Mouse (Mus musculus): ENCODE data around the gene Oxsm. TPM values are rescaled to one million over a fixed set of nuclear protein-coding genes. Genes with fewer than 3 reads are reported as not detected.

The Oxsm gene
- polyA plus RNA-seq, 1 experiment from 2014 or later: 2.3 TPM

DNA sequence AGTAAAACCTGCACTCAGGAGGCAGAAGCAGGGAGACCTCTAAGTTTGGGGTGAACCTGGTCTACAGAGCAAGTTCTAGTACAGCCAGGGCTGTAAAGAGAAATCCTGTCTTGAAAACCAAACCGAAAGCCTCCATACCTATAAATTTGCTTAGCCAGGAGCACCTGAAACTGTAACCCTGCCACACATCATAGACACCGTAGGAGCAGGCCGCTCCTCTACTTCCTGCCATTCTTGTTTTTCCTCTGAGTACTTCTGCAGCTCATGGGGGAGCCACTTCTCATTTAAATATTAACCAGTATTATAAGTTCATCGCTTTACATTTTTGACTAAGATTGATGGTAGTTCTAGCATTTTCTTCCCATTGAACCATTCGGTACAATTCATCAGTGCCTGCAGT is 17.4 kb upstream of the Oxsm start:
- H3K4me1 ChIP-seq (ENCODE audit: control insufficient read depth, insufficient read depth, low read length): no peaks in the 10 kb centered on the region
- WGBS: 88% methylated on average over 5 of the region's 5 CpGs
- H3K4me3 ChIP-seq (ENCODE audit: low read length): no peak overlapping the region
- no peaks in the 10 kb centered on the region for H3K27me3 ChIP-seq (ENCODE audit: control insufficient read depth, insufficient read depth, low read length)
- no peak for ATAC-seq (ENCODE audit: low FRiP score, low TSS enrichment)
- H3K9me3 ChIP-seq (ENCODE audit: control insufficient read depth, low read length): no peaks in the 10 kb centered on the region
- peaks cover 2% of the 10 kb centered on the region; the same call in 1 of the 2 replicates for H3K36me3 ChIP-seq (ENCODE audit: control insufficient read depth, insufficient read depth, low read length)
- no peak overlapping the region for H3K27ac ChIP-seq (ENCODE audit: low read depth, low read length)
- H3K9ac ChIP-seq (ENCODE audit: low read depth, low read length): no peak overlapping the region
- H3K4me2 ChIP-seq (replicated peaks; ENCODE audit: low read depth, low read length): no peak overlapping the region

DNA sequence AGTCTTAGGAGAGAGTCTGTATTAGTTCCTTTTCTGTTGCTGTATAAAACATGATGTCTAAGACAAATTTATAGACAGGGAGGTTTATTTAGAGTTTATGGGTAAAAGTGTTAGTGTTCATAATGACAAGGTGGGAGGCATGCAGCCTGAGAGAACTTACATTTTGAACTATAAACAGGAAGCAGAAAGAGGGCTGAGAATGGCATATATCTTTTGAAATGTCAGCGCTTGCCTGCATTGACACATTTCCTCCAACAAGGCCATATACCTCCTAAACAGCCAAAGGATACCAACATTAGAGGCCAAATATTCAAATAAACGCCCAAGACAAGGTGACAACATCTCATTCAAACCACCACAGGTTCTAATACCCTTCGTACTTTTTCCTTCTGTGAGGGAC is 12.3 kb upstream of the Oxsm start:
- Histone ChIP-seq H3K9ac (ENCODE audit: low read depth, low read length) (no peak overlapping the region), H3K4me2 (replicated peaks; ENCODE audit: low read depth, low read length) (no peak overlapping the region), H3K36me3 (ENCODE audit: control insufficient read depth, insufficient read depth, low read length) (peaks cover 8% of the 10 kb centered on the region; the same call in 1 of the 2 replicates), H3K27ac (ENCODE audit: low read depth, low read length) (no peak overlapping the region), H3K4me1 (ENCODE audit: control insufficient read depth, insufficient read depth, low read length) (no peaks in the 10 kb centered on the region), H3K9me3 (ENCODE audit: control insufficient read depth, low read length) (no peaks in the 10 kb centered on the region), H3K4me3 (ENCODE audit: low read length) (no peak overlapping the region), H3K27me3 (ENCODE audit: control insufficient read depth, insufficient read depth, low read length) (no peaks in the 10 kb centered on the region)
- WGBS: 73% methylated on average over 3 of the region's 3 CpGs
- no peak for ATAC-seq (ENCODE audit: low FRiP score, low TSS enrichment)

DNA sequence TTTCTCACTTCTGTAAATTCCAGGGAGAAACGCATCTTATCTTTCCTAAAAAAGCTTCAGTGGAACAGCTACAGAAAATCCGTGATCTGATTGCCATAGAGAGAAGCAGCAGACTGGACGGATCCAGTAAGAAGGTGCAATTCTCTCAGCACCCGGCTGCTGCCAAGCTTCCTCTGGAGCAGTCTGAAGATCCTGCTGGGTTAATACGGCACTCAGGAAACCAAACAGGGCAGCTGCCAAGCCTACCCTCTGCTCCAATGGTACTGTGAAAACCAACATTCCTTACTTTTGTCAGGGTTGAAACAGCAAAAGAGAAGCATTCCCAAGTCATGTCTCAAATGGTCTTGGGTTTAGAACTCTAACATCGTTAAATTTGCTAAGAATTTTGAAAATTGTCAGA is 10.9 kb upstream of the Oxsm start:
- Histone ChIP-seq H3K27ac (ENCODE audit: low read depth, low read length) (no peak overlapping the region), H3K9me3 (ENCODE audit: control insufficient read depth, low read length) (no peaks in the 10 kb centered on the region)
- WGBS: 85% methylated on average over 6 of the region's 6 CpGs

DNA sequence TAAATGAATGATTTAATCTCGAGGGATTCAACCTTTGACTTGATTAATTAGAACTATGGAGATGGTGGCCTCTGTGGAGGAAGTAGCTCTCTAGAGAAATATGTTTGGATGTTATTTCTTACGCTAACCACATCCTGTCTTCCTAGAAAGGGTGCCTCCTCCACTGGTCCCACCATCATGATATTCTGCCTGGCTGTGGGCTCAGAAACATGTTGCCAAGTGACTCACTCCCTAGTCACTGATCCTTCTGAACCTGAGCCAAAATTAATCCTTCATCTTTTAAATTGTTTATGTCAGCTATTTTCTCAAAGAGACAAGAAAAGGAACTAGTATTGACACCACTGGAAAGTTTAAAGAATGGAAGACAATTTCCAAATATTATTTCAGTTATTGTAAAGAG is 6.6 kb upstream of the Oxsm start:
- no peak overlapping the region for H3K9ac ChIP-seq (ENCODE audit: low read depth, low read length)
- ATAC-seq (ENCODE audit: low FRiP score, low TSS enrichment): no peak
- H3K27ac ChIP-seq (ENCODE audit: low read depth, low read length): no peak overlapping the region
- H3K27me3 ChIP-seq (ENCODE audit: control insufficient read depth, insufficient read depth, low read length): no peaks in the 10 kb centered on the region
- 74% methylated on average over 2 of the region's 2 CpGs for WGBS
- no peaks in the 10 kb centered on the region for H3K9me3 ChIP-seq (ENCODE audit: control insufficient read depth, low read length)
- no peaks in the 10 kb centered on the region for H3K4me1 ChIP-seq (ENCODE audit: control insufficient read depth, insufficient read depth, low read length)
- H3K4me3 ChIP-seq (ENCODE audit: low read length): no peak overlapping the region
- H3K36me3 ChIP-seq (ENCODE audit: control insufficient read depth, insufficient read depth, low read length): peaks cover 20% of the 10 kb centered on the region; the same call in 1 of the 2 replicates
- H3K4me2 ChIP-seq (replicated peaks; ENCODE audit: low read depth, low read length): no peak overlapping the region

More for the DNA sequence above, 10.9 kb upstream of the Oxsm start:
- Histone ChIP-seq H3K27me3 (ENCODE audit: control insufficient read depth, insufficient read depth, low read length) (no peaks in the 10 kb centered on the region), H3K36me3 (ENCODE audit: control insufficient read depth, insufficient read depth, low read length) (peaks cover 19% of the 10 kb centered on the region; the same call in 1 of the 2 replicates), H3K4me2 (replicated peaks; ENCODE audit: low read depth, low read length) (no peak overlapping the region), H3K4me3 (ENCODE audit: low read length) (no peak overlapping the region), H3K9ac (ENCODE audit: low read depth, low read length) (no peak overlapping the region), H3K4me1 (ENCODE audit: control insufficient read depth, insufficient read depth, low read length) (no peaks in the 10 kb centered on the region)
- no peak for ATAC-seq (ENCODE audit: low FRiP score, low TSS enrichment)

DNA sequence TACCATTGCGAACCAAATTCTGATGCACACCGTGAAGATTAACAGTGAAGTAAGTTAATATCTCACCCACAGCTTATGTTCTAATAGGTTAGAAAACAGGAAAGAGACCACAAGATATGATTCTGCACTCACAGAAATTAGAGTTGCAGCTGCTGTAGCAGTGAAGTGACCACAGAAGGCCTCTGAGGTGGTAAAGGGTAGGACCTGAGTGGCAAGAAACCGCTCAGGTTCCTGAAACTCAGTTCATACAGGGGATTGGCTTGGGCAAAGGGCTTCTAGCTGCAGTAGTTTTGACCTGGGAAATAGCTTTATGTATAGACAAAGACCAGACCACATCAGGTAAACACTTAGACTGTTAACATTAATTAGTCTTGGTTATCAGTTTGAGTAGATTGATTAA is 6.1 kb upstream of the Oxsm start:
- 90% methylated on average over 3 of the region's 3 CpGs for WGBS
- H3K27me3 ChIP-seq (ENCODE audit: control insufficient read depth, insufficient read depth, low read length): no peaks in the 10 kb centered on the region

DNA sequence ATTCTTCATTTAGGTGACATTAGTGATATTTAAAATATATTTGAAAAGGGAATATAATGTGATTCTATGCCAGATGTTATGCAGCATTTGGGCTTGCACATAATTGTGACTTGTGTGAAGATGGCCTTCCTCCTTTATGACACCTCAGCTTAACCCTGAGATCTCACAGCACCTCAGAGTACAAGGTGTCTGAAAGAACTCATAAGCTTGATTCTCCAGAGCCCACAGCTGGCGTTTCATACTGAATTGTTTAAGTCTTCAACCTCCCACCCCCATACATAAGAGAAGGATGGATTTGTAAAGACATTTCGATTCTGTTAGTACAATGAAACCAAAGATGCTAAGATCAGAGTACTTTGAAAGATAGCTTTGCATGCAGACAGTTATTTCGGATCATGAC is 491 bp upstream of the Oxsm start:
- ATAC-seq (ENCODE audit: low FRiP score, low TSS enrichment): no peak
- Histone ChIP-seq H3K27ac (ENCODE audit: low read depth, low read length) (no peak overlapping the region), H3K4me1 (ENCODE audit: control insufficient read depth, insufficient read depth, low read length) (peaks cover 4% of the 10 kb centered on the region; the same call in 1 of the 2 replicates), H3K27me3 (ENCODE audit: control insufficient read depth, insufficient read depth, low read length) (no peaks in the 10 kb centered on the region), H3K4me2 (replicated peaks; ENCODE audit: low read depth, low read length) (peak overlapping the region; percentile 82), H3K9ac (ENCODE audit: low read depth, low read length) (peak overlapping the region; percentile 94; the same call in 1 of the 2 replicates), H3K4me3 (ENCODE audit: low read length) (peak overlapping the region; percentile 72), H3K9me3 (ENCODE audit: control insufficient read depth, low read length) (no peaks in the 10 kb centered on the region), H3K36me3 (ENCODE audit: control insufficient read depth, insufficient read depth, low read length) (peaks cover under 1% of the 10 kb centered on the region; the same call in 1 of the 2 replicates)
- 71% methylated on average over 3 of the region's 3 CpGs for WGBS

More for the DNA sequence above, 6.1 kb upstream of the Oxsm start:
- Histone ChIP-seq H3K4me2 (replicated peaks; ENCODE audit: low read depth, low read length) (no peak overlapping the region), H3K9me3 (ENCODE audit: control insufficient read depth, low read length) (no peaks in the 10 kb centered on the region), H3K4me1 (ENCODE audit: control insufficient read depth, insufficient read depth, low read length) (no peaks in the 10 kb centered on the region), H3K4me3 (ENCODE audit: low read length) (no peak overlapping the region), H3K36me3 (ENCODE audit: control insufficient read depth, insufficient read depth, low read length) (peaks cover 19% of the 10 kb centered on the region; the same call in 1 of the 2 replicates), H3K27ac (ENCODE audit: low read depth, low read length) (no peak overlapping the region), H3K9ac (ENCODE audit: low read depth, low read length) (no peak overlapping the region)
- no peak for ATAC-seq (ENCODE audit: low FRiP score, low TSS enrichment)

DNA sequence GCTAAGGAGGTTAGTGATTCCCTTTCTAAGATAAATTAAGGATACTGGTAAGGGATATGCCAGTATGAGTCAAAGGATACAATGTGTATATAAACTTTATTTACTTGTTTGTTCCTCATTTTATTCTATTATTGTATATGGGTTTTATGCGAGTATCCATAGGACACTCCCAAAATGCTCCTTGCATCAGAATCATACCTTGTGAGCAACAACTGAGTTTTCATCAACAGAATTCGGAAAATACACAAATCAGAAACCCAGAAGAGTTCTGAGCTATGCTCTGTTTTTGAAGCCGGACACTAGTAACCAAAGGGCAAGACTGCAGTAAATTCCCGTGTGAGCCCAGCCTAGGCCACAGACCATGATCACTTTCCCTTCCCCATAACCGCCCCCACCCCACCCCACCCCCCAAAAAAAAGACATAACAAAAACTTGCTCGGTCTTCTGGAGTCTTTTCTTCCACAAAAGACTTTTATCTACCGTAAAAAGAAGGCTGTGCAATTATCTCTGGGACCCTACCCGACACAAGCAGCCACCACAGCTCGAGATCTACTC is 928 bp downstream of the Oxsm start:
- peak; percentile 38 for ATAC-seq (ENCODE audit: low FRiP score, low TSS enrichment)

DNA sequence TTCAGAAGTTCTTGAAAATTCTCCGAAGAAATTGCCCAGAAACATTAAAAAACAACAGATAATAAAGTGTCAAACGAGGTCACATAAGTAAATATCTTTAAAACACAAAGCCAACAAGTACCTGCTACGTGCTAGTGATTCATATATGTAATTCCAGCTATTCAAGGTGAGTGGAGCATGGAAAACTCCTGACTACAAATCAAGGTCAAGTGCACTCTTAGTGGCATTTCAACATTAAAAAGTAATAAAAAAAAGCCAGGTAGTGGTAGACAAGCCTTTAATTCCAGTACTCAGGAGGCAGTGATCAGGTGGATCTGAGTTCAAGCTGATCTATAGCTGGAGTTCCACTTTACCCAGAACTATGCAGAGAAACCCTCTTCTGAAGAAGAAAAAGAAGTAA is 1.5 kb downstream of the Oxsm start:
- 72% methylated on average over 3 of the region's 3 CpGs for WGBS
- H3K9ac ChIP-seq (ENCODE audit: low read depth, low read length): no peak overlapping the region
- H3K27ac ChIP-seq (ENCODE audit: low read depth, low read length): no peak overlapping the region
- H3K27me3 ChIP-seq (ENCODE audit: control insufficient read depth, insufficient read depth, low read length): no peaks in the 10 kb centered on the region
- peak overlapping the region; percentile 82; the same call in 1 of the 2 replicates for H3K4me2 ChIP-seq (replicated peaks; ENCODE audit: low read depth, low read length)
- peaks cover 4% of the 10 kb centered on the region; the same call in 1 of the 2 replicates for H3K4me1 ChIP-seq (ENCODE audit: control insufficient read depth, insufficient read depth, low read length)
- H3K36me3 ChIP-seq (ENCODE audit: control insufficient read depth, insufficient read depth, low read length): no peaks in the 10 kb centered on the region
- H3K9me3 ChIP-seq (ENCODE audit: control insufficient read depth, low read length): no peaks in the 10 kb centered on the region
- ATAC-seq (ENCODE audit: low FRiP score, low TSS enrichment): no peak
- H3K4me3 ChIP-seq (ENCODE audit: low read length): peak overlapping the region; percentile 72; the same call in 1 of the 2 replicates

More for the DNA sequence above, 928 bp downstream of the Oxsm start:
- Histone ChIP-seq H3K9ac (ENCODE audit: low read depth, low read length) (peak overlapping the region; percentile 94), H3K36me3 (ENCODE audit: control insufficient read depth, insufficient read depth, low read length) (no peaks in the 10 kb centered on the region), H3K27ac (ENCODE audit: low read depth, low read length) (no peak overlapping the region), H3K4me3 (ENCODE audit: low read length) (peak overlapping the region; percentile 72), H3K9me3 (ENCODE audit: control insufficient read depth, low read length) (no peaks in the 10 kb centered on the region), H3K27me3 (ENCODE audit: control insufficient read depth, insufficient read depth, low read length) (no peaks in the 10 kb centered on the region), H3K4me1 (ENCODE audit: control insufficient read depth, insufficient read depth, low read length) (peaks cover 4% of the 10 kb centered on the region; the same call in 1 of the 2 replicates), H3K4me2 (replicated peaks; ENCODE audit: low read depth, low read length) (peak overlapping the region; percentile 82)
- WGBS: 16% methylated on average over 9 of the region's 9 CpGs

DNA sequence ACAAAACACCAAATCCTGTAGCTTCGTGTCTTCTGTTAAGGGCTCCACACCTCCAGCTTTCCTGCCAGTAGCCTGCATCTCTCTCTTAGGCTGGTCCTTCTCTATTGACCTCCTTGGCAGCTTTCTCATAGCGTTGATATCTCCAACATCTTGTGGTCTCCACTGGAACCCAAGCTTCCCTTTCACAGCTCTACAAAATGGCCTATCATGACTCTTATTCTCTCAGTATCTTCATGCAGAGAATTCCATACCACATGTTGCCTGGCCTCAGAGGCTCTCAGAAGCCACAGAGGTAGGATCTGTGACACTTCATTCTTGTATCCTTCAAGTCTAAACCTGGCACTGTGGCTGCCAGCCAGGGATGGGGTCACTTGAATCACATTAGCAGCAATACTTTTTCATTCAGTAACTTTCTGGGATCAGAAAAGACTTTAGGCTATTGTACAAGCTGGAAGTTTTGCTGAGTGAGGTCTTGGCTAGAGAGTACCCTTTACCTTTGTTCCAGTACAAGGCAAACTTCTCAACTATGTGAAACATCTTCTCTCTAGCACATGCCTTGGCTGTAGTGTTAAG is 3.2 kb downstream of the Oxsm start:
- Histone ChIP-seq H3K27ac (ENCODE audit: low read depth, low read length) (no peak overlapping the region), H3K27me3 (ENCODE audit: control insufficient read depth, insufficient read depth, low read length) (no peaks in the 10 kb centered on the region), H3K36me3 (ENCODE audit: control insufficient read depth, insufficient read depth, low read length) (no peaks in the 10 kb centered on the region), H3K9me3 (ENCODE audit: control insufficient read depth, low read length) (no peaks in the 10 kb centered on the region), H3K9ac (ENCODE audit: low read depth, low read length) (no peak overlapping the region), H3K4me3 (ENCODE audit: low read length) (no peak overlapping the region), H3K4me1 (ENCODE audit: control insufficient read depth, insufficient read depth, low read length) (peaks cover 8% of the 10 kb centered on the region; the same call in 1 of the 2 replicates), H3K4me2 (replicated peaks; ENCODE audit: low read depth, low read length) (no peak overlapping the region)
- 82% methylated on average over 2 of the region's 2 CpGs for WGBS
- ATAC-seq (ENCODE audit: low FRiP score, low TSS enrichment): no peak
